ENCODE assay signal across 12 mouse cellular contexts in the genomic region with DNA sequence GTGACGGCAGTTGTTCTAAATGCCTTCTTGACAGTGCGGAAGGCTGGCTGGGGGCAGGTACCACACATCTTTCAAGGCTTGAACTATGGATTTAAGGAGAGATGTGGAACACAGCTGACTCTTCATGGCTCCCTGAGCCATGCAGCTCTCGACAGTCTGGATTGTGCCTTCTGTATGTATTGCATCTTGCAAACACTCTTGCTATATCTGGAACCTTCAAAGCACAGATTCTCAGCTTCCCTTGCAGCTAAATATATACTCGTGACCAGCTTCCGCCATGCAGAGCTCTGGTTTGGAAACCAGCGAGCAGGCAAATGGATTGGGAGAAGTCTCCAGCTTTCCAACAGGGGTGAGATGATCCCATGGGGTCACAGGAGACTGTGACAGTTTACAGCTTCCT.
"Had no signal": no experiment of that assay in that cellular context is flagged by ENCODE, and none has a peak within 500 bp of the region (broad histone marks: within the 10 kb centered on the region; RNA-seq: fewer than 3 reads in every experiment).

No protein-coding gene starts in this region.

- DNase-seq: lung, adult 18-20 months; lung, embryonic 14.5 days; lung, postnatal 10 days; lung, postnatal 4 days; midbrain, embryonic 14.5 days; retina, postnatal 1 day; right cerebral cortex, postnatal 25 days; right cerebral cortex, postnatal 4 days; spleen, adult 18-20 months; thymus, adult 2 months; thymus, postnatal 36 days had no signal

- ATAC-seq: midbrain, embryonic 16.5 days had no signal
